Mouse (Mus musculus) limb, embryonic 11.5 days (tissue): ENCODE data around the gene Zbtb45. TPM values are rescaled to one million over a fixed set of nuclear protein-coding genes. Genes with fewer than 3 reads are reported as not detected.

ENCODE experiments used
- ATAC-seq: fragments of 200-750 bp; cut with Nextera tagmentation; 2 replicates; pipeline ENCODE4 v1.8.0; 2017; ENCODE audit warnings: low read depth; ENCODE audit not compliant: insufficient number of reproducible peaks, low FRiP score, low TSS enrichment
- DNase-seq: peaks from one replicate; pipeline ENCODE4 v3.0.0-alpha.2; 2015; ENCODE audit warnings: low spot score
- H3K27ac ChIP-seq: fragments of 300-500 bp; sonication (generic); replicated peaks from 2 replicates; pipeline ENCODE4 v1.5.1; 2014; ENCODE audit warnings: low read depth, mild to moderate bottlenecking, low read length
- H3K27me3 ChIP-seq: fragments of 300-500 bp; sonication (generic); 2 replicates; pipeline ENCODE4 v1.6.1; 2014; ENCODE audit warnings: mild to moderate bottlenecking, low read length, mixed read lengths; ENCODE audit not compliant: control insufficient read depth, insufficient read depth
- H3K36me3 ChIP-seq: fragments of 300-500 bp; sonication (generic); 2 replicates; pipeline ENCODE4 v1.6.1; 2014; ENCODE audit warnings: mild to moderate bottlenecking, low read length, moderate library complexity, mixed read lengths; ENCODE audit not compliant: control insufficient read depth, insufficient read depth
- H3K4me1 ChIP-seq: fragments of 300-500 bp; sonication (generic); 2 replicates; pipeline ENCODE4 v1.6.1; 2014; ENCODE audit warnings: low read length, mixed read lengths; ENCODE audit not compliant: control insufficient read depth, insufficient read depth
- H3K4me2 ChIP-seq: fragments of 300-500 bp; sonication (generic); 2 replicates; pipeline ENCODE4 v1.6.1; 2014; ENCODE audit warnings: low read depth, mild to moderate bottlenecking, moderate library complexity; ENCODE audit not compliant: severe bottlenecking
- H3K4me3 ChIP-seq: fragments of 300-500 bp; sonication (generic); 2 replicates; pipeline ENCODE4 v1.5.1; 2014; ENCODE audit warnings: low read depth, low read length
- H3K9ac ChIP-seq: fragments of 300-500 bp; sonication (generic); 2 replicates; pipeline ENCODE4 v1.6.1; 2014; ENCODE audit warnings: mild to moderate bottlenecking, low read length
- H3K9me3 ChIP-seq: fragments of 300-500 bp; sonication (generic); 2 replicates; pipeline ENCODE4 v1.6.1; 2016; ENCODE audit warnings: low read length; ENCODE audit not compliant: control insufficient read depth
- WGBS: fragments of 180-500 bp; shearing (Covaris S2); extraction: QIAGEN DNeasy Blood & Tissue Kit; methylation state at CpG from one replicate; pipeline ENCODE4 v1.1.7; 2014; 5-methylcytosine and 5-hydroxymethylcytosine counted together
- polyA plus RNA-seq: library from polyadenylated mRNA; unstranded; fragments of >200 nt; fragmentation: Nextera tagmentation; extraction: Ambion mirVana; gene quantifications from 2 replicates; pipeline ENCODE4 v1.2.1, GENCODE M21; 2014

Zbtb45 gene
- polyA plus RNA-seq, 1 experiment from 2014 or later = 31.5 TPM

GRCm38 (mm10) chr7:12997230-12997629 lies 12.6 kb downstream of the Zbtb45 start:
- DNase-seq (no peak), ATAC-seq (no peak)
- no peak overlapping the region for H3K4me3 ChIP-seq
- no peaks in the 10 kb centered on the region for H3K36me3 ChIP-seq
- no peak overlapping the region for H3K9ac ChIP-seq
- no peak overlapping the region for H3K27ac ChIP-seq
- no peaks in the 10 kb centered on the region for H3K9me3 ChIP-seq
- H3K4me1 ChIP-seq = no peaks in the 10 kb centered on the region
- no peaks in the 10 kb centered on the region for H3K27me3 ChIP-seq
- 66% methylated on average over 5 of the region's 5 CpGs for WGBS
- no peak overlapping the region for H3K4me2 ChIP-seq

- ATAC-seq (no peak), DNase-seq (no peak)
- H3K27ac ChIP-seq = no peak overlapping the region
Observed at GRCm38 (mm10) chr7:12995862-12996261, 14.0 kb downstream of the Zbtb45 start.

GRCm38 (mm10) chr7:12993148-12993547 lies 16.7 kb downstream of the Zbtb45 start:
- no peak overlapping the region for H3K4me3 ChIP-seq
- no peaks in the 10 kb centered on the region for H3K36me3 ChIP-seq
- WGBS = 88% methylated on average over 10 of the region's 10 CpGs

More at GRCm38 (mm10) chr7:12995862-12996261, 14.0 kb downstream of the Zbtb45 start:
- Histone ChIP-seq H3K27me3 (no peaks in the 10 kb centered on the region), H3K9me3 (no peaks in the 10 kb centered on the region), H3K4me1 (no peaks in the 10 kb centered on the region), H3K36me3 (no peaks in the 10 kb centered on the region), H3K9ac (no peak overlapping the region), H3K4me3 (no peak overlapping the region), H3K4me2 (no peak overlapping the region)

GRCm38 (mm10) chr7:12992222-12992621 lies 17.6 kb downstream of the Zbtb45 start:
- no peaks in the 10 kb centered on the region for H3K36me3 ChIP-seq
- no peaks in the 10 kb centered on the region for H3K4me1 ChIP-seq
- DNase-seq (no peak), ATAC-seq (no peak)
- no peak overlapping the region for H3K4me2 ChIP-seq
- H3K9ac ChIP-seq = no peak overlapping the region
- no peak overlapping the region for H3K27ac ChIP-seq
- no peaks in the 10 kb centered on the region for H3K9me3 ChIP-seq
- no peaks in the 10 kb centered on the region for H3K27me3 ChIP-seq
- H3K4me3 ChIP-seq = no peak overlapping the region
- 7% methylated on average over 3 of the region's 3 CpGs for WGBS

More at GRCm38 (mm10) chr7:12993148-12993547, 16.7 kb downstream of the Zbtb45 start:
- Histone ChIP-seq H3K4me1 (no peaks in the 10 kb centered on the region), H3K27ac (no peak overlapping the region), H3K9ac (no peak overlapping the region), H3K27me3 (no peaks in the 10 kb centered on the region), H3K4me2 (no peak overlapping the region), H3K9me3 (no peaks in the 10 kb centered on the region)
- DNase-seq (no peak), ATAC-seq (no peak)

GRCm38 (mm10) chr7:12987409-12988189 lies 22.2 kb downstream of the Zbtb45 start:
- no peak overlapping the region for H3K4me2 ChIP-seq
- H3K9me3 ChIP-seq = no peaks in the 10 kb centered on the region
- no peak for ATAC-seq
- no peaks in the 10 kb centered on the region for H3K27me3 ChIP-seq
- WGBS = 84% methylated on average over 8 of the region's 8 CpGs
- DNase-seq = no peak
- no peaks in the 10 kb centered on the region for H3K36me3 ChIP-seq
- no peaks in the 10 kb centered on the region for H3K4me1 ChIP-seq
- no peak overlapping the region for H3K27ac ChIP-seq
- H3K4me3 ChIP-seq = no peak overlapping the region
- no peak overlapping the region for H3K9ac ChIP-seq

GRCm38 (mm10) chr7:12986906-12987305 lies 22.9 kb downstream of the Zbtb45 start:
- Histone ChIP-seq H3K4me3 (no peak overlapping the region), H3K27me3 (no peaks in the 10 kb centered on the region), H3K9me3 (no peaks in the 10 kb centered on the region), H3K4me1 (no peaks in the 10 kb centered on the region), H3K9ac (no peak overlapping the region), H3K4me2 (no peak overlapping the region), H3K36me3 (no peaks in the 10 kb centered on the region), H3K27ac (no peak overlapping the region)
- WGBS = 85% methylated on average over 8 of the region's 8 CpGs
- DNase-seq = no peak
- ATAC-seq = no peak

GRCm38 (mm10) chr7:12985724-12986123 lies 24.1 kb downstream of the Zbtb45 start:
- 91% methylated on average over 1 of the region's 1 CpGs for whole genome bisulfite sequencing
- DNase-seq = no peak
- no peaks in the 10 kb centered on the region for H3K36me3 ChIP-seq
- H3K9ac ChIP-seq = no peak overlapping the region
- no peak overlapping the region for H3K27ac ChIP-seq
- H3K27me3 ChIP-seq = no peaks in the 10 kb centered on the region
- no peaks in the 10 kb centered on the region for H3K4me1 ChIP-seq
- no peak for ATAC-seq
- H3K4me2 ChIP-seq = no peak overlapping the region
- H3K4me3 ChIP-seq = no peak overlapping the region
- no peaks in the 10 kb centered on the region for H3K9me3 ChIP-seq

- H3K4me2 ChIP-seq = no peak overlapping the region
- 88% methylated on average over 7 of the region's 7 CpGs for WGBS
- no peaks in the 10 kb centered on the region for H3K4me1 ChIP-seq
- peaks cover 3% of the 10 kb centered on the region; the same call in 1 of the 2 replicates for H3K36me3 ChIP-seq
- H3K27ac ChIP-seq = no peak overlapping the region
- ATAC-seq (no peak), DNase-seq (no peak)
- no peak overlapping the region for H3K9ac ChIP-seq
- no peak overlapping the region for H3K4me3 ChIP-seq
- H3K27me3 ChIP-seq = no peaks in the 10 kb centered on the region
- H3K9me3 ChIP-seq = no peaks in the 10 kb centered on the region
Observed at GRCm38 (mm10) chr7:12980291-12980690, 29.5 kb downstream of the Zbtb45 start.

GRCm38 (mm10) chr7:12979776-12980175 lies 30.1 kb downstream of the Zbtb45 start:
- DNase-seq = no peak
- no peak overlapping the region for H3K4me3 ChIP-seq
- no peaks in the 10 kb centered on the region for H3K27me3 ChIP-seq
- H3K4me2 ChIP-seq = no peak overlapping the region
- H3K36me3 ChIP-seq = peaks cover 3% of the 10 kb centered on the region; the same call in 1 of the 2 replicates
- H3K27ac ChIP-seq = no peak overlapping the region
- no peak overlapping the region for H3K9ac ChIP-seq
- WGBS = 55% methylated on average over 6 of the region's 6 CpGs
- H3K4me1 ChIP-seq = no peaks in the 10 kb centered on the region
- no peak for ATAC-seq
- H3K9me3 ChIP-seq = no peaks in the 10 kb centered on the region
